Mouse (Mus musculus): Measurements from ENCODE around the gene Tpd52l2.
A peak's percentile ranks its signal among the peaks of the same experiment; 100 is the strongest.

Gene Tpd52l2

DNA sequence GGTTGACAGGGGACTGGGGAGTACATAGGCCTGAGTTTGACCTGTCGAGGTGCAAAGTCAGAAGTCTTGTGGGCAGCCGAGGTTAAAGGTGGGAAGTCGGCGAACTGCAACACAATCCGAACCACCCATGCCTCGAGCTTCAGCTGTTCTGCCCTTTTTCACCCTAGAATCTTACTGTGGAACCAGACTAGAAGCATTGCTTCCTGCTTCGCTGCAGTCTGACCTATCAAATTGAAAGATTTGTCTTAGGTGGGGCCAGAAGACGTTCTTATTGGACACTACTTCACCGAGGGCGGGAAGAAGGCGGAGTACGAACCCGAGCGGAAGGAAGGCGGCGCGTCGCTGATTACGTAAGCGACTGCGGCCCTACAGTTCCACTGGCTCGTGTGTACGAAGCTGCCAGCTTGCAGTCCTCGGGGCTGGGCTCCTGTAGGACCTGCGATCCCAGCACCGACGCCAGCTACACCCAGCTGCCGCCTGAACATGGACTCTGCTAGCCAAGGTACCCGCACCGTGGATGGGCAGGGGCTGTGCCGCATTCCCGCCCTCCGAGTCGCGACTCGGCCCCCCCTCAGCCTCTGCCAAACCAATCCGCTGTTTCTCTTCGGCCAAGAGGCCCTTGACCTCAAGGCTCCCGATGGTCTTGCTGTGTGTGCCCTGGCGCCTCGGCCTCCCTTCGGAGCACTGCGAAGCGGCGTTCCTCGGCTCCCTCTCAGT lies at the start of gene Tpd52l2:
Tpd52l2 (plus strand) TSS at position 312 of the 717 bp plus-strand sequence.
- peak; percentile 89 to 91 for DNase-seq (ENCODE audit: low spot score in 2 of 2)

DNA sequence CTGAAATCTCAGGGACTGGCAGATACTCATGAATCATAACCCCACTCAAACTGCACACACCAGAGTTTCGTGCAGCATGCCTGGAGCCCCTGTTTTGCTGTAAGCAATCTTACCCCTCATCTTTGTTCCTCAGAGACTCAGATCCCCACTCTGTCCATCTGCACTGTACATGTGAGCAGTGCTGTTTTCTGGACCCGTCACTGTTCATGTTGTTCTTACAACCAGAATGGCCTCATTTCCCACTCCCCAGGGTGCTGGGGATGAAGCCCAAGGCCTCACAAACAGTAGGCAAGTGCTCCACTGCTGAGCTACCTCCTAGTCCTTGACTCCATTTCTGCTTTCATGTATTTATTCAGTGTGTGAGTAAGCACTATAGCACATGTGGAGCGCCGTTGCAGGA lies 44.8 kb upstream of the Tpd52l2 start:
- DNase-seq (ENCODE audit: low spot score in 2 of 2): no peak

- no peak for DNase-seq (ENCODE audit: low spot score in 2 of 2)
Observed at GRCm38 (mm10) chr2:181453274-181453673, 43.7 kb upstream of the Tpd52l2 start.

GRCm38 (mm10) chr2:181455899-181456298 lies 41.0 kb upstream of the Tpd52l2 start:
- no peak for DNase-seq (ENCODE audit: low spot score in 2 of 2)

DNA sequence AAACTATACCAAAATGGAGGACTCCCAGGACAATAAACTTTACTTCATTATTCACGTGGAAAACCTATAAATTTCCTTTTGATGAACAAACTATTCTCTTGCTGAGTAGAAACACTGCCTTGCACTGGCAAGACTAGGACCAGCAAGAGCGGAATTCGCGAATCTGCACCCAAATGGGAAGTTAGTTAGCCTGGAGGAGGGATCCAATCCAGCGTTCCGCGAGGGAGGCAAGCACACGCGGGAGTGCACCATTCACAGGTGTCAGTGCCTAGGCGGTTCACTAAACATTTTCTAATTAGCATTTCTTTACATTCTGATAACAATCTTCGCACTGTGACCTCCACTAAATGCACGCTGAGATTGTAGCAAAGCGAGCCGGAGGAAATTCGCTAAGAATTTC lies 39.1 kb upstream of the Tpd52l2 start:
- DNase-seq (ENCODE audit: low spot score in 2 of 2): no peak

DNA sequence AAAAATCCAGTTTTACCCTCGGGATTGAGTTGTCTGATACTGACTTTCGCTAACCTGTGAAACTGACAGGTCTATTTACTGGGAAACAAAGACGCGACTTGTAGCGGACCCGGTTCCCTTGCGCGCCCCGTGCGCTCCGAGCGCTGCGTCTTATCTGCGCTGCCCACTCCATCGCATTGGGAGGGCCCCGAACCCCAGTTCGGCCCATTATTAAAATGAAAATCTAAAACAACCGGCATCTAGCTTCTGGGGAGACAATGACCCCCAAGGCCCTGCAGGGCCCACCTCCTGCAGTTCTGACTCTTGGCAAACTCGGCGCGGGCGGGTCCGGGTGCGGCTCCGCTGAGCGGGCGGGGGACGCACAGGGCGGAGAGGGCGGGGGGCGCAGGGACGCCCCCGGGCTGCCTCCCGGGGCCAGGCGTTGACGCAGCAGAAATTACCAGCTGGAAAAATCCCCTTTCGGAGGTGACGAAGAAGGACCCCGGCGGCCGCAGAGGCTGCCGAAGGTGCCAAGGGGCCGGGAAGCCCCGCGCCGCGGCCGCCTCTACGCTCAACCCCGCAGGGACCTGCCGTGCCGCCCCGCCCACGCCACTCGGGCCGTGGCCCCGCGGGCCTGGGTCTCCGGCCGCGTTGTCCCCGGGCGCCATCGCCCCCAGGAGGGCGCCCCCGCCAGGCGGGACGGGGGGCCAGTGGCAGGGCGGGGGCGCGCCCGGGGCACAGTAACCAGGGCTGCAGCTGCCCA lies 38.4 kb upstream of the Tpd52l2 start:
- peak; percentile 68 to 77 for DNase-seq (ENCODE audit: low spot score in 2 of 2)

GRCm38 (mm10) chr2:181459153-181459672 lies 37.7 kb upstream of the Tpd52l2 start, which contains the start of gene Zbtb46:
TSS of gene Zbtb46 (minus strand) at chr2:181459426.
- DNase-seq (ENCODE audit: low spot score in 2 of 2): peak; percentile 77 to 79

DNA sequence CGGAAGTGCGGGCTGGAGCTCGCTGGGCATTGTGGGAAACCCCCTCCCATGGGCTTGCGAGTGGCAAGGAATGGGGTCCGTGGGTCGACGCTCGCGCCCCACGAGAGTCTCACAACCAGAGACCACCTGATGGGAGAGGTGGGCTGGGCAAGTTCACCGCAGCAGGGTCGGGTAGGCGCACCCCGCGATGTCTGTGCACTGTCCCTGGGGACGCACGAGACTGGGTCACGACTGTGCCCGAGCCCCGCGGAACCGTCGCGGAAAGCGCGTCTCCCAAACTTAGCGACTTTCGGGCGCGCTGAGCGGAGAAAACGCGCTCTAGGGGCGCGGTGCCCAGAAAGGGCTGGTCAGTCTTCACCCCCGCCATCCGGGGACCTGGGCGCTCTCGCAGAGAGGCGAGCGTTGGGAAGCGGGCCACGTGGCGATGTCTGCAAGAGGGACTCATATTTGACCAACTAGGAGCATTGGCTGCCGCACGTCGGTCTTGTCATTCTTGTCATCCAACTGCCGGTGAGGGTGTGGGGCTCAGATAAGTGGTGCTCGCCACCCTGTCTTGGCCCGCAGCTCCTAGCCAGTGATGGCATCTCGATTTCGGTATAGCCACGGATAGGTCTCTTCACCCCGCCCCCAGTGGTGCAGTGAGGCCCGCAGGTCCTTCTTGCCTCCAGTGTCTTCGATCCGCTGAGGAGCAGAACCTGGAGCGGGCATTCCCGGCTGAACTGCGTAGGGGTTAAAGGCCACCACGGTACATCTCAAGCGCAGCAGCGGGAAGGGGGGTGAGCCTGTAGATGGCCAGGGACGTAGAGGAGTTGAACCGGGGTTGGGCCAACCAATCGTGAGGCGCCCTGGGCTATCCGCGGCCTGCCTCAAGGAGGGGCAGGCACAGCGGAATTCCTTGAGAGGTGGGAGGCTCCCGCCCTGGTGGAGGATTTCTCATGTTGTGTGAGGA lies 37.0 kb upstream of the Tpd52l2 start:
- DNase-seq (ENCODE audit: low spot score in 2 of 2): peak; percentile 33 to 39

DNA sequence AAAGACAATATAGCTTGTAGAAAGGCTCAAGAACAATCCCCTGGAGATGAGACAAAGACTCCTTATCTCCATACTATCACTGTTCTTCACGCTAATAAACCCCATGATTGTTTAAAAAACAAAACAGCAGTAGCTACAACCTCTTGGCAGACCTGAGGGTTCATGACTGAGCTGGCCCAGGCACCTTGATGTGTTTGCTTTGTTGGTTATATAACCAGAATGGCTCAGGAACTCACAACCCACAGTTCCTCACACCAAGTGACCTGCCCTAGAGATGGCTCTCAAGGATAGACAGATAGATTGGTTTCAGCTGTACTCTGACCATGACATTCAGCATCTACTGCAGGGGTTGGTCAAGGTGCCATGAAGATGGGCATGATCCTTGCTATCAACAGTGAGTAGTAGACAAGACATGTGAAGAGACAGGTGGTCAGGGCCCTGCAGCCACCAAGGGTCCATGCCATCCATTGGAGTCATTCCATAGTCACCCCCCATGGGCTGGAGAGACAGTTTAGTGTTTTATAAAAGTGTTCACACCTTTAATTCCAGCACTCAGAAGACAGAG lies 35.3 kb upstream of the Tpd52l2 start:
- no peak for DNase-seq (ENCODE audit: low spot score in 2 of 2)

GRCm38 (mm10) chr2:181462604-181463003 lies 34.3 kb upstream of the Tpd52l2 start:
- DNase-seq (ENCODE audit: low spot score in 2 of 2): no peak

- DNase-seq (ENCODE audit: low spot score in 2 of 2): no peak
Observed at GRCm38 (mm10) chr2:181463008-181463738, 33.8 kb upstream of the Tpd52l2 start.

DNA sequence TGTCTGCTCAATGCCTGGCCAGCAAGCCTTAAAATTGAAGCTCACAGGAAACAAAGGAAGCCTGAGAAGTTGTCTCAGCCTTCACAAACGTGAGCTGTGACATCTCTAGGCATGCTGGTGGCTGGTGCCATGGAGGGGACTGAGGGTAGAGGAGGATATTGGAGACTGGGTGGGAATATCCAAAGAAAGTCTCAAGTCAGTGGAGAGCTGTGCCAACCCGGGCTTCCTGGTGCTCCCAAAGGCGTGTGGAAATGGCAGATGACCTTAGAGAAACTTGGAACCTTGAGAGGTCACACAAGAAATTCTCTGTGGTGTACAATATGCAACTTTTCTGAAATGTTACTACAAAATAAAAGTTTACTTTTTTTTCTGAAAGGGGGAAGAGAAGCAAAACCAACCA lies 31.5 kb upstream of the Tpd52l2 start:
- DNase-seq (ENCODE audit: low spot score in 2 of 2): no peak

DNA sequence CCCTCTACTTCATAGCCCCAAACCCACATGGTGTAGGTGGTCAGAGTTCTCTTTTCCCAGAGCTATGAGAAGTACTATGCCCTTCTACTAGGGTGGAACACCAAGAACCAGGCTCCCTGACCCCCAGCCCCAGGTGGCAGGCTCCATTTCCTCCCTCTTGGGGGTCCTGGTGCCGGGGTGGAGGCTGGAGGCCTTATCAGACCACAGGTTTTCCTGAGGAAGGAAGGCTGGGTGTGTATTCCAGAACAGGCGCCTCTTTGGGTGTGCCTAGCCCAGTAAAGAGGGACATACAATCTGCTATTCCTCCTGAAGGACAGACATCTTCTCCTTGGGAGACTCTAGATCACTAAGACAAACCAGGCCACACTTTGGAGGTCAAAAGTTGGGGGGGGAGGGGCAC lies 26.7 kb upstream of the Tpd52l2 start:
- no peak for DNase-seq (ENCODE audit: low spot score in 2 of 2)

DNA sequence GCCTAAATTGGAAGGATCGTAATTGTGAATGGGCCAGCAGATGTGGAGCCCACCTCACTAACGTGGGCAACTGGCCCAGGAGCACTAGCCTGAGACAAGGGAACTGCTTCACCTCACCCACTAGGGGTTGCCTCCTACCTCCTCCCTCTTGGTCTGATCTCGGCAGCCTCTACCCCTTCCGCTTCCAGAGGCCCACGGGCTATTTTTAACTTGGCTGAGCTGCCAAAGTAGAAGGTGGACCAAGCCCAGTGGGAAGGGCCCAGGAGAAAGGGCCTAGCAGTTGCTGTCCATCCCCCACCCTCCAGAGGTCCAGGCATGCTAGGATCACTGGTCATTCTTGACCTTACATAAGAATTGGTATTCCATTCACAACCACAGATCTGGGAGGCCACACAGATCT lies 25.7 kb upstream of the Tpd52l2 start:
- no peak for DNase-seq (ENCODE audit: low spot score in 2 of 2)

GRCm38 (mm10) chr2:181472256-181472827 lies 24.6 kb upstream of the Tpd52l2 start:
- DNase-seq (ENCODE audit: low spot score in 2 of 2): no peak

- DNase-seq (ENCODE audit: low spot score in 2 of 2): no peak
Observed at GRCm38 (mm10) chr2:181483120-181483519, 13.8 kb upstream of the Tpd52l2 start.

GRCm38 (mm10) chr2:181483562-181484318 lies 13.2 kb upstream of the Tpd52l2 start:
- DNase-seq (ENCODE audit: low spot score in 2 of 2): peak; percentile 84 to 89

- no peak for DNase-seq (ENCODE audit: low spot score in 2 of 2)
Observed at GRCm38 (mm10) chr2:181484456-181485233, 12.3 kb upstream of the Tpd52l2 start.

GRCm38 (mm10) chr2:181485741-181486140 lies 11.2 kb upstream of the Tpd52l2 start:
- DNase-seq (ENCODE audit: low spot score in 2 of 2): no peak
